Mouse (Mus musculus) cerebellum, adult 8-10 months (tissue): ENCODE measurements around the gene Plxna3.

Experiments used
- DNase-seq: peaks from one replicate; pipeline ENCODE4 v3.0.0; 2022

The Plxna3 gene

DNA sequence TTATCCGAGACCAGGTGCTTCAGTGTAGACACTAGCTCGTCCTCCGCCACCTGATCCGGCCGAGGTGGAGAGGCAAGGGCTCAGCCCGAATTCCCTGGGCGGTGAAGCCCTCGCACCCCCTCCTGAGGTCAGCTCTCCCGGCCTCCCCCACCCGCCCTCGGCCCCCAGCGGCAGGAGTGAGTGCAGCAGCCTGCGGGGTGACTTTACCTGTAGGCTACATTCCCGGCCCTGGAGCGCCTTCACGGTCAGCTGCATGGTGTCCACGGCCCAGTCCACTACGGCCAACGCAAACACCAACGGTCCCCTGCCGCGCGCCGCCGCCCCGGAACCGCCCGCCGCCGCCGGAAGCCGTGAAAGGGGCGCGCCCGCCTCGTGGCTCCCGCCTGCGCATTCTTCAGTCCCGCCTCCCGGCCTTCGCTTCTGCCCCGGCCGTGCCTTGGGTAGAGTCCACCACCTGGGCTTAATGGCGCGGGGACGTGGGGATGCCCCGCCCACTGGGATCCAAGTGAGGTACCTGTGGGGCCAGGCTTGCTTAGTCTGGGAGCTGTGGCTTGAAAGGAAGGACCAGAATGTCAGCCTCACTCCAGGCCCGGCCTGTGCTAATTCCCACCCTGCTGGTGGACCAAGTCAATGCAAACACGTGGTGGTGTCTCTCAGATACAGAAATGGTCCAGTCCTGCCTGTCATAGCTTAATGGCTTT, 39.5 kb downstream of the Plxna3 start:
- DNase-seq = peak; percentile 55

DNA sequence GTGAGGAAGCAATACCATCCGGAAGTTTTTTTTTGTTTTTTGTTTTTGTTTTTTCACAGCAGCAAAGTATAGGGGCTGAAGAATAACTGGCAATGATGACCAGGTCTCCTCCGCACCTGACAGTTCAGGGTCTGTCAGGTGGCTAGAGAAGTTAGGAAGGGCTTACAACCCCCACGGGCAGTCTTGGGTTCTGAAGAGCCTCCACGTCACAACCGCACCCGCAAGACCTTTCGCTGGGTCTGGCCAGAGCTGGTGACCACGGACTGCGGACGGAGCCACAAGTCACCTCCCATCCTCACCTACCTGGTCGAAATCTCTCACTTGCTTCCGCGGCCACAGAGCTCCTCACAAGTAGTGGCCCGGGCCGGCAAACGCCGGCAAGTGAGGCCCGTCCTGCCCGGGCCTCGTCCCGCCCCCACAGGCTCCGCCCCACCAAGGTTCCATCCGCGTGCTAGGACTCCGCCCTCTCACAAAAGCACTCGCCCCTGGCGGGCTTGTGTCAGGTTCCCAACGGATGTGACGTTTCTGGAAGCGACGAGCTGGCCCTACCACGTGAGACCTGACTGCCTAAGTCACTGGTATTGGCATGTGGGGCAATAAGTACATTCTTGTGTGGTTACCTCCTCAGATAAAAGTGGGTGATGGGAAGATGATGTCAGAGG, 44.2 kb downstream of the Plxna3 start, which contains the start of the genes Ubl4a and Slc10a3:
Ubl4a (minus strand) TSS at position 331 of the 662 bp plus-strand sequence.
Slc10a3 (minus strand) TSS at position 462 of the 662 bp plus-strand sequence.
- DNase-seq = peak; percentile 68

DNA sequence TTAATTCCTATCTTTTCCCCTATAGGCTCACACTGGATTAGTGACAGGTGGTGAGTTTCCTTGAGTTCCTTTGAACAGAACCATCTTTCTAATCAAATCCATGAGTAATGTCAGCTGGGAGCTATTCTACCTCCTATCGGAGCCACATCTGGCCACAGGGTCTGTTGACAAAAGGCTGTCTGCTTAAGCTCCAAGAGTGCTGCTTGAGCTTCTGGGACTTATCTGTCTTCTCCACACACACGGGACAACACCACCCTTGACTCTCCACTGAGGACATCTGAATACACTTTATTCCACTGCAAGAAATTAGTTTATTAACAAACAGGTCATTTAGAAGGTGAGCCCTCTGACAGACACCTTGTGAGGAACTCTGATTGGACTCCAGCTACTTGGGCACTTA, 55.6 kb downstream of the Plxna3 start:
- DNase-seq = no peak

DNA sequence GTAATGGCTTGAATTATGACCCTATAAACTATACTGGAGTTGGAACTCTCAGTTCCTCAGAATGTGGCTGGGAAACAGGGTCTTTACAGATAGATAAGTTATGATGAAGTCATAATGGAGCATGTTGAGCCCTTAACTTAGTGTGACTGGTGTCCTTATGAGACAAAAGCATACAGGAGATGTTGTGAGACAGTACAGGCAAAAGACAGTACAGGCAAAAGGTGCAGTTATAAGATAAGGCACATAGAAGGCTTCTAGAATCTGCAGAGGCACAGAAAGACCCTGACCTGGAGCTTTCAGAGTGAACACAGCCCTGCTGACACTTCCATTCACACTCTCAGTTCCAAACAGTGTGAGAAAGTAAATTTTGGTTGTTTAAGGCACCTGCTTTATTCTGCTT, 59.3 kb downstream of the Plxna3 start:
- no peak for DNase-seq

DNA sequence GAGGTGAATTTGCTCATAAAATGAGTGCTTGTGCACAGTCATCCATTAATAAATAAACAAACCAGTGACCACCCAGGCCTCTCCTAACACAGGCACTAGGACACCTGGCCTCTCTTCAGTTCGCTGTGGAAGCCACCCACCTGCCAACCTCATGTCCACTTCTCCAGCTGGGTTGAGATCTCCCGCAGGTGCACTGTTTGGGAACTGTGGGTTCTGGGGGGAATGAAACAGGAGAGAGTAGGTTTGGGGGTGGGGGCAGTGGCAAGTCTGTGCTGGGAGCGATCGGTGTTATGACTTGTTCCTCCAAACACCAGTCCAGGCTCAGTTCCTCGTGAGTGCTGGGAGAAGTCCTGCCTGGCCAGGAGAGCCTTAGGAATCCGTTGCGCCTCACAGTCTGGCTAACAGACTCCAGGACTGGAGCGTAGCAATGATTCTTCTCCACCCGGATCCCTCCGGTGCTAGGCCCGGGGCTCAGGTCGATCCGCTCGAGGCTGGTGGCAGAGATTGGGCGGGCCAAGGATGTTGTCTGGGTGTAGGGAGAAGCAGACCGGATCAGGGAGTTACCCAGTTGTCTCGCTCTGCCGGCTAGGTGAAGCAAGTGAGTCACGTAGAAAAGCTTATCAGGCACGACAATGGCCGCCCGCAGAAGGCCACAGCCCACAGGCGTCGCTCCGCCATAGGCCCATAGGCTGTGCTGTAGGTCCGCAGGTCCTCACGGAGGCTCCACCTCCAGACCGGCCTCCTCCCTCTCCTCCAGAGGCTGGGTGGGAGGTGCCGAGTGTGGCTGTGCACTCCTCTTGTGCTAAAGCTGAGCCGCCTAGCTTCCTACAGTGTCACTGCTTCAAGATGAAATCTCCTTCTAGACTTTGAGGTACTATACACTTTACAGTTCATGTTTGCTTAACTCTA, 63.9 kb downstream of the Plxna3 start, which contains the start of the genes Fam3a and Ikbkg:
Fam3a (minus strand) TSS at position 738 of the 909 bp plus-strand sequence.
Ikbkg (plus strand) TSS at position 756 of the 909 bp plus-strand sequence.
- DNase-seq = peak; percentile 74
